In the genomic region with DNA sequence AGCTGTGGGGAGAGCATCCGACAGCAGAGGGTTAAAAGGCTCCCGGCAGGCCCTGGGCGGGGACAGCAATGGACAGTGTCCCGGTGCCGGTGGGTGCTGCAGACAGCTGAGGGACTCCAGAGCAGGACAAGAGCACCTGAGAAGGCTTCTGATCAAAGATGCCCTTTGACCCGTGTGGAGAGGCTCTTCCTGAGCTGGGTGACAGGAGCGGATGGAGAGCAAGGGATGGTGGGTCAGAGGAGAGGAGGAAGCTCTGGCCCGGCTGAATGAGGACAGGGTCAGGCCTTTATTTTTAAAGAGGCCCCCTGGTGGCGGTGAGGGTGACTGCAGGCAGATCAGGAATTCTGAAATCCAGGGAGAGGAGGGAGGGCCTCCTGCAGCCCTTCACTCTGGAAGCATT, we compare ENCODE assay signal across 8 mouse cellular contexts. TPM values are rescaled to one million over a fixed set of nuclear protein-coding genes. Genes with fewer than 3 reads are reported as not detected.
DNase-seq lines count a peak whose midpoint lies in the region; ATAC-seq and TF ChIP-seq lines count a peak whose summit lies in the region.

No protein-coding gene starts in this region.

- peak overlapping the region; percentile 81 for H3K9ac ChIP-seq in heart, embryonic 13.5 days
- peak overlapping the region; percentile 45; the same call in 1 of the 2 replicates for H3K9ac ChIP-seq in kidney, postnatal 0 days (ENCODE audit: low read depth, low read length)
- peak overlapping the region; percentile 47 for H3K9ac ChIP-seq in liver, embryonic 11.5 days (ENCODE audit: low read depth, low read length)
- H3K9ac ChIP-seq in stomach, embryonic 15.5 days, result no peak overlapping the region

- no peak overlapping the region; the same call in 1 of the 2 replicates for H3K27ac ChIP-seq in heart, embryonic 13.5 days (replicated peaks)
- no peak overlapping the region for H3K27ac ChIP-seq in kidney, postnatal 0 days
- peak overlapping the region; percentile 19; the same call in 1 of the 2 replicates for H3K27ac ChIP-seq in liver, embryonic 11.5 days (ENCODE audit: low read depth, low read length)
- H3K27ac ChIP-seq in stomach, embryonic 15.5 days, result no peak overlapping the region

- peaks cover 43% of the 10 kb centered on the region for H3K36me3 ChIP-seq in heart, embryonic 13.5 days
- peaks cover 31% of the 10 kb centered on the region for H3K36me3 ChIP-seq in kidney, postnatal 0 days (ENCODE audit: insufficient read depth, low read length)
- peaks cover 26% of the 10 kb centered on the region for H3K36me3 ChIP-seq in liver, embryonic 11.5 days (ENCODE audit: control insufficient read depth, insufficient read depth, low read length)
- peaks cover 29% of the 10 kb centered on the region for H3K36me3 ChIP-seq in stomach, embryonic 15.5 days

- ATAC-seq in heart, embryonic 13.5 days (ENCODE audit: extremely low read depth, insufficient number of reproducible peaks, low FRiP score, low TSS enrichment), result no peak
- ATAC-seq in kidney, postnatal 0 days (replicated peaks; ENCODE audit: low FRiP score, low read depth), result peak; percentile 68
- peak; percentile 63 for ATAC-seq in liver, embryonic 11.5 days (replicated peaks; ENCODE audit: low FRiP score)
- peak; percentile 55; the same call in 1 of the 2 replicates for ATAC-seq in stomach, embryonic 15.5 days (ENCODE audit: insufficient read depth, low FRiP score, low read depth)

- peak overlapping the region; percentile 73 for H3K4me2 ChIP-seq in heart, embryonic 13.5 days
- peak overlapping the region; percentile 63 for H3K4me2 ChIP-seq in kidney, postnatal 0 days (ENCODE audit: low read length)
- H3K4me2 ChIP-seq in liver, embryonic 11.5 days, result peak overlapping the region; percentile 61
- H3K4me2 ChIP-seq in stomach, embryonic 15.5 days, result peak overlapping the region; percentile 57

- peak overlapping the region; percentile 51 for H3K4me3 ChIP-seq in heart, embryonic 13.5 days
- H3K4me3 ChIP-seq in kidney, postnatal 0 days (replicated peaks; ENCODE audit: low read depth, low read length), result peak overlapping the region; percentile 19; the same call in 1 of the 2 replicates
- H3K4me3 ChIP-seq in liver, embryonic 11.5 days (ENCODE audit: low read depth, low read length), result peak overlapping the region; percentile 25
- H3K4me3 ChIP-seq in stomach, embryonic 15.5 days (replicated peaks), result peak overlapping the region; percentile 36

- WGBS in heart, embryonic 13.5 days, result 0% methylated on average over 9 of the region's 9 CpGs
- under 1% methylated on average over 9 of the region's 9 CpGs for WGBS in kidney, postnatal 0 days
- 15% methylated on average over 9 of the region's 9 CpGs for WGBS in liver, embryonic 11.5 days
- WGBS in stomach, embryonic 15.5 days, result 3% methylated on average over 9 of the region's 9 CpGs

- H3K9me3 ChIP-seq in heart, embryonic 13.5 days, result peaks cover 2% of the 10 kb centered on the region; the same call in 1 of the 2 replicates
- H3K9me3 ChIP-seq in kidney, postnatal 0 days (replicated peaks; ENCODE audit: low read length), result no peaks in the 10 kb centered on the region
- no peaks in the 10 kb centered on the region for H3K9me3 ChIP-seq in liver, embryonic 11.5 days (ENCODE audit: control insufficient read depth, low read length)
- H3K9me3 ChIP-seq in stomach, embryonic 15.5 days, result no peaks in the 10 kb centered on the region

- peak; percentile 86 for TF ChIP-seq CTCF in kidney, postnatal 0 days (IDR thresholded peaks at IDR 0.05; ENCODE audit: low read depth)

- H3K27me3 ChIP-seq in heart, embryonic 13.5 days (replicated peaks), result peaks cover 21% of the 10 kb centered on the region
- no peaks in the 10 kb centered on the region for H3K27me3 ChIP-seq in kidney, postnatal 0 days (ENCODE audit: insufficient read depth, low read length)
- peaks cover 9% of the 10 kb centered on the region for H3K27me3 ChIP-seq in liver, embryonic 11.5 days (replicated peaks; ENCODE audit: control insufficient read depth, insufficient read depth, low read length)
- H3K27me3 ChIP-seq in stomach, embryonic 15.5 days (replicated peaks), result no peaks in the 10 kb centered on the region

- peak; percentile 66 for DNase-seq in A20 (ENCODE audit: low read depth, low spot score)
- peak; percentile 80 for DNase-seq in brain, adult 2 months (ENCODE audit: low read depth, low spot score)
- peak; percentile 40 for DNase-seq in fibroblast of lung, adult 2 months (ENCODE audit: low read depth)
- peak; percentile 92 for DNase-seq in kidney, postnatal 0 days (ENCODE audit: low spot score)
- DNase-seq in liver, embryonic 11.5 days (ENCODE audit: low spot score), result peak; percentile 81
- peak; percentile 36 to 61 for DNase-seq in natural killer cell, adult 2 months (ENCODE audit: low spot score in 2 of 2)

- peaks cover 13% of the 10 kb centered on the region for H3K4me1 ChIP-seq in heart, embryonic 13.5 days
- H3K4me1 ChIP-seq in kidney, postnatal 0 days (replicated peaks; ENCODE audit: insufficient read depth, low read length), result 0 out of 2 replicates have a peak, but pooled peaks cover 4% of the 10 kb centered on the region
- peaks cover 2% of the 10 kb centered on the region for H3K4me1 ChIP-seq in liver, embryonic 11.5 days (replicated peaks; ENCODE audit: control insufficient read depth, insufficient read depth, low read length)
- H3K4me1 ChIP-seq in stomach, embryonic 15.5 days, result 0 out of 2 replicates have a peak, but pooled peaks cover 7% of the 10 kb centered on the region

RNA-seq across cellular contexts. Expression of a gene that starts 4.9 kb away (rescaled TPM):
- 45.8 and 46.8 TPM in 2 replicates for polyA plus RNA-seq in heart, embryonic 13.5 days (2015; fragmentation: Nextera tagmentation; extraction: Ambion mirVana)
- 30.5 and 33.0 TPM in 2 replicates for polyA plus RNA-seq in kidney, postnatal 0 days (2015; fragmentation: Nextera tagmentation; extraction: Ambion mirVana)
- polyA plus RNA-seq in liver, embryonic 11.5 days (2014; fragmentation: Nextera tagmentation; extraction: Ambion mirVana), result 46.7 and 50.7 TPM in 2 replicates
- 54.4 TPM in 2 replicates for polyA plus RNA-seq in stomach, embryonic 15.5 days (2015; fragmentation: Nextera tagmentation; extraction: Ambion mirVana)

RNA-seq across cellular contexts. Expression of a gene that starts 7.9 kb away (rescaled TPM):
- polyA plus RNA-seq in heart, embryonic 13.5 days (2015; fragmentation: Nextera tagmentation; extraction: Ambion mirVana), result 37.3 and 42.9 TPM in 2 replicates
- polyA plus RNA-seq in kidney, postnatal 0 days (2015; fragmentation: Nextera tagmentation; extraction: Ambion mirVana), result 43.8 and 46.8 TPM in 2 replicates
- 69.6 and 75.3 TPM in 2 replicates for polyA plus RNA-seq in liver, embryonic 11.5 days (2014; fragmentation: Nextera tagmentation; extraction: Ambion mirVana)
- 47.4 and 49.9 TPM in 2 replicates for polyA plus RNA-seq in stomach, embryonic 15.5 days (2015; fragmentation: Nextera tagmentation; extraction: Ambion mirVana)

RNA-seq across cellular contexts. Expression of a gene that starts 16.1 kb away (rescaled TPM):
- 798 and 814 TPM in 2 replicates for polyA plus RNA-seq in heart, embryonic 13.5 days (2015; fragmentation: Nextera tagmentation; extraction: Ambion mirVana)
- 576 and 592 TPM in 2 replicates for polyA plus RNA-seq in kidney, postnatal 0 days (2015; fragmentation: Nextera tagmentation; extraction: Ambion mirVana)
- 761 and 837 TPM in 2 replicates for polyA plus RNA-seq in liver, embryonic 11.5 days (2014; fragmentation: Nextera tagmentation; extraction: Ambion mirVana)
- polyA plus RNA-seq in stomach, embryonic 15.5 days (2015; fragmentation: Nextera tagmentation; extraction: Ambion mirVana), result 1,300 and 1,476 TPM in 2 replicates

RNA-seq across cellular contexts. Expression of a gene that starts 28.9 kb away (rescaled TPM):
- polyA plus RNA-seq in heart, embryonic 13.5 days (2015; fragmentation: Nextera tagmentation; extraction: Ambion mirVana), result 20.2 and 21.2 TPM in 2 replicates
- polyA plus RNA-seq in kidney, postnatal 0 days (2015; fragmentation: Nextera tagmentation; extraction: Ambion mirVana), result 7.1 and 7.8 TPM in 2 replicates
- polyA plus RNA-seq in liver, embryonic 11.5 days (2014; fragmentation: Nextera tagmentation; extraction: Ambion mirVana), result 23.7 and 23.8 TPM in 2 replicates
- 11.8 and 12.8 TPM in 2 replicates for polyA plus RNA-seq in stomach, embryonic 15.5 days (2015; fragmentation: Nextera tagmentation; extraction: Ambion mirVana)

RNA-seq across cellular contexts. Expression of a gene that starts 43.1 kb away (rescaled TPM):
- 18.8 and 19.5 TPM in 2 replicates for polyA plus RNA-seq in heart, embryonic 13.5 days (2015; fragmentation: Nextera tagmentation; extraction: Ambion mirVana)
- polyA plus RNA-seq in kidney, postnatal 0 days (2015; fragmentation: Nextera tagmentation; extraction: Ambion mirVana), result 19.6 and 24.6 TPM in 2 replicates
- polyA plus RNA-seq in liver, embryonic 11.5 days (2014; fragmentation: Nextera tagmentation; extraction: Ambion mirVana), result 69.4 and 70.3 TPM in 2 replicates
- 34.8 and 36.9 TPM in 2 replicates for polyA plus RNA-seq in stomach, embryonic 15.5 days (2015; fragmentation: Nextera tagmentation; extraction: Ambion mirVana)

Comparison
In these comparisons a context has a peak if more than half of its experiments do, and no peak if none do; other contexts are left out.
1. DNase-seq: peak in every context shown above with its lines; median percentile 92 in kidney, postnatal 0 days; 81 in liver, embryonic 11.5 days; 80 in brain, adult 2 months; 66 in A20; 48 in natural killer cell, adult 2 months; 40 in fibroblast of lung, adult 2 months.